Mouse (Mus musculus): Measurements from ENCODE around the gene Znrf3.

DNA sequence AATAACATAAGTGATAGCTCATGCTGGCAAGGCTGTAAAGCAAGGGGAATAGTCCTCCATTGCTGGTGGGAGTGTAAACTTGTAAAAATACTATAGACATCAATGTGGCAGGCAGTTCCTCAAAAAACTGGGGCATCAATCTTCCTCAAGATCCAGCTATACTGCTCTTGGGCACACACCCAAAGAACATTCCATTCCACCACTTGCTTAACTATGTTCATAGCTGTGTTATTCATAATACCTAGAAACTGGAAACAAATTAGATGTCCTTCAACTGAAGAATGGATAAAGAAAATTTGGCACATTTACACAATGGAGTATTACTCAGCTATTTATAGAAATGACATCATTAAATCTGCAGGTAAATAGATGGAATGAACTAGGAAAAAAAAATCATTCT lies 91.6 kb downstream of the Znrf3 start:
- TF ChIP-seq CTCF (IDR thresholded peaks at IDR 0.05; ENCODE audit: control insufficient read depth, insufficient read depth, low read length) (no peak), POLR2A (IDR thresholded peaks at IDR 0.05; ENCODE audit: borderline replicate concordance, control insufficient read depth, low read depth, low read length) (no peak)

Measured in bone marrow, adult 2 months (tissue).